Mouse (Mus musculus) embryonic facial prominence, embryonic 15.5 days (tissue): ENCODE measurements around the gene Ifitm6. TPM values are rescaled to one million over a fixed set of nuclear protein-coding genes. Genes with fewer than 3 reads are reported as not detected.
A peak's percentile ranks its signal among the peaks of the same experiment; 100 is the strongest.

Source experiments
- ATAC-seq: fragments of 200-750 bp; cut with Nextera tagmentation; 2 replicates; pipeline ENCODE4 v1.8.0; 2017; ENCODE audit warnings: low read depth, moderate TSS enrichment; ENCODE audit not compliant: insufficient number of reproducible peaks, low FRiP score, low TSS enrichment
- H3K27ac ChIP-seq: fragments of 300-500 bp; sonication (generic); replicated peaks from 2 replicates; pipeline ENCODE4 v1.5.1; 2015; ENCODE audit warnings: mild to moderate bottlenecking, inconsistent platforms
- H3K27me3 ChIP-seq: fragments of 300-500 bp; sonication (generic); 2 replicates; pipeline ENCODE4 v1.6.1; 2015; ENCODE audit warnings: inconsistent platforms
- H3K36me3 ChIP-seq: fragments of 300-500 bp; sonication (generic); 2 replicates; pipeline ENCODE4 v1.6.1; 2015; ENCODE audit warnings: mild to moderate bottlenecking, inconsistent platforms
- H3K4me1 ChIP-seq: fragments of 300-500 bp; sonication (generic); 2 replicates; pipeline ENCODE4 v1.6.1; 2015; ENCODE audit warnings: inconsistent platforms
- H3K4me2 ChIP-seq: fragments of 300-500 bp; sonication (generic); replicated peaks from 2 replicates; pipeline ENCODE4 v1.6.1; 2015; ENCODE audit warnings: mild to moderate bottlenecking, inconsistent platforms
- H3K4me3 ChIP-seq: fragments of 300-500 bp; sonication (generic); replicated peaks from 2 replicates; pipeline ENCODE4 v1.5.1; 2015; ENCODE audit warnings: mild to moderate bottlenecking, inconsistent platforms
- H3K9ac ChIP-seq: fragments of 300-500 bp; sonication (generic); 2 replicates; pipeline ENCODE4 v1.6.1; 2015; ENCODE audit warnings: inconsistent platforms
- H3K9me3 ChIP-seq: fragments of 300-500 bp; sonication (generic); replicated peaks from 2 replicates; pipeline ENCODE4 v1.6.1; 2016; ENCODE audit warnings: inconsistent platforms
- WGBS: fragments of 180-500 bp; shearing (Covaris S2); methylation state at CpG from one replicate; pipeline ENCODE4 v1.1.7; 2015; 5-methylcytosine and 5-hydroxymethylcytosine counted together
- polyA plus RNA-seq: library from polyadenylated mRNA; unstranded; fragments of >200 nt; fragmentation: Nextera tagmentation; extraction: Ambion mirVana; gene quantifications from 2 replicates; pipeline ENCODE4 v1.2.1, GENCODE M21; 2015

Gene Ifitm6
- polyA plus RNA-seq, 1 experiment from 2014 or later, result 2.8 TPM

DNA sequence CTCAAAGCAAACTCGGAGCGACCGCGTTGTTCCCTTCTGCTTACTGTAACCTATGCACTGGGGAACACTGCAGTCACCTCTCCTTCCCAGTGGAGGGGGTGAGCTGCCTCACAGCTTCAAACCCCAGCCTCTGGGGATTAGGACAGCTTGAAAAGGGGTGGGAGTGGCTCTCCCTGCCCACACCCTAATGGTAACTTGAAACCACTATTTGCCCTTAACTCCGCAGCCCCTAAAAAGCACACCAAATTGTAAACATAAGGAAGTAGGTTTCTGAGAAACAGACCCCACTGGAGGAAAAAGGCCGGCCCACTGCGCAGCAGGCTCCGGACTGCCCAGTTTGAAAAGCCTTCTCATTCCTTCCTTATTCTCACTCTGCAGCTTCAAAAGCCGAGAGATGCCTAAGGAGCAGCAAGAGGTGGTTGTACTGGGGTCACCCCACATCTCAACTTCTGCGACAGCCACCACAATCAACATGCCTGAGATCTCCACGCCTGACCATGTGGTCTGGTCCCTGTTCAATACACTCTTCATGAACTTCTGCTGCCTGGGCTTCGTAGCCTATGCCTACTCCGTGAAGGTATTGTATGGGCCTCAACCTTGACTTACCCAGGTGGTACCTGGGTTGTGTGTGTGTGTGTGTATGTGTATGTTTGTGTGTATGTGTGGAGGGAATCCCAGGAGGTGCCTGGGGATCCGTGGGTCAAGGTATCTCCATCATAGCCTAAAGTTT, 49.7 kb downstream of the Ifitm6 start:
- ATAC-seq, result peak; percentile 77
- no peaks in the 10 kb centered on the region for H3K9me3 ChIP-seq
- H3K4me1 ChIP-seq, result peaks cover 28% of the 10 kb centered on the region
- no peaks in the 10 kb centered on the region for H3K36me3 ChIP-seq
- H3K4me2 ChIP-seq, result peak overlapping the region; percentile 39
- no peaks in the 10 kb centered on the region for H3K27me3 ChIP-seq
- H3K9ac ChIP-seq, result no peak overlapping the region
- peak overlapping the region; percentile 82 for H3K27ac ChIP-seq
- H3K4me3 ChIP-seq, result peak overlapping the region; percentile 26
- 6% methylated on average over 14 of the region's 14 CpGs for WGBS

DNA sequence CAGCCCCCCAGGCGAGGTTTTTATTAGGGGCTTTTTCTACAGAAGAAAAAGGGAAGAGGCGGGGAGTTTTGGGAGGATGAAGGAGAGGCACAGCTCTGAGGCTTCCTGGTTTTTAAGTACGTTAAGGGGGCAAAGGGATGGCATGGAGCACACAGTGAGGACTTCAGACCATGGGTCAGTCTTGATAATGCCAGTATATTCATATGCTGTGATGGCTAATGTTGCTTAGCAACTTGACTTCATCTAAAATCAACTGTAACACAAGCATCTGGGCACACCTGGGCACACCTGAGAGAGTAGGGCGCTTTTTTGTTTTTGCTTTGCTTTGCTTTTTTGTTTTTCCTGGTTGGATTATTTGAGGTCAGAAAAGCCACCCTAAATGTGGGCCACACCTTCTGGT, 50.8 kb downstream of the Ifitm6 start, which contains the start of gene Ifitm1:
Gene Ifitm1, plus strand, starts transcription at position 301 of the 400 bp plus-strand sequence.
- no peak for ATAC-seq
- no peak within 1 kb of the TSS for H3K9ac ChIP-seq
- H3K4me2 ChIP-seq, result peak within 1 kb of the TSS; percentile 39
- H3K27ac ChIP-seq, result peak within 1 kb of the TSS; percentile 82
- H3K9me3 ChIP-seq, result no peaks in the 10 kb centered on the region
- WGBS, result 87% methylated on average over 4 of the region's 4 CpGs
- H3K27me3 ChIP-seq, result no peaks in the 10 kb centered on the region
- H3K36me3 ChIP-seq, result no peaks in the 10 kb centered on the region
- peak within 1 kb of the TSS; percentile 26 for H3K4me3 ChIP-seq
- peaks cover 25% of the 10 kb centered on the region for H3K4me1 ChIP-seq

Other genes starting within 250 kb of the Ifitm6 start
- 0.19 TPM in 1 of 2 replicates, not detected in the other for gene Syce1, start 230.1 kb downstream of the Ifitm6 start, polyA plus RNA-seq
- gene Zfp941, start 195.7 kb downstream of the Ifitm6 start, polyA plus RNA-seq, result 0.56 and 0.87 TPM in 2 replicates
- 38.8 and 42.6 TPM in 2 replicates for gene Urah, start 182.9 kb downstream of the Ifitm6 start, polyA plus RNA-seq
- 2.3 and 8.5 TPM in 2 replicates for gene Scgb1c1, start 172.4 kb downstream of the Ifitm6 start, polyA plus RNA-seq
- 0.20 and 0.48 TPM in 2 replicates for gene Odf3, start 170.1 kb downstream of the Ifitm6 start, polyA plus RNA-seq
- not detected in 2 replicates for gene Gm45785, start 161.6 kb downstream of the Ifitm6 start, polyA plus RNA-seq
- 78.8 and 86.1 TPM in 2 replicates for gene Ric8a, start 161.0 kb downstream of the Ifitm6 start, polyA plus RNA-seq
- gene Bet1l, start 160.3 kb downstream of the Ifitm6 start, polyA plus RNA-seq, result 64.2 and 67.5 TPM in 2 replicates
- gene Psmd13, start 136.0 kb downstream of the Ifitm6 start, polyA plus RNA-seq, result 206 and 209 TPM in 2 replicates
- gene Sirt3, start 135.6 kb downstream of the Ifitm6 start, polyA plus RNA-seq, result 25.1 and 27.4 TPM in 2 replicates
- gene Cox8b, start 117.5 kb downstream of the Ifitm6 start, polyA plus RNA-seq, result 23.3 and 34.9 TPM in 2 replicates
- 0.07 and 0.25 TPM in 2 replicates for gene Nlrp6, start 97.0 kb downstream of the Ifitm6 start, polyA plus RNA-seq
- 26.3 and 29.0 TPM in 2 replicates for gene Pgghg, start 76.5 kb downstream of the Ifitm6 start, polyA plus RNA-seq
- 110 and 112 TPM in 2 replicates for gene Ifitm5, start 67.6 kb downstream of the Ifitm6 start, polyA plus RNA-seq
- 0.96 TPM in 1 of 2 replicates, not detected in the other for gene Gm45717, start 62.0 kb downstream of the Ifitm6 start, polyA plus RNA-seq
- 1,542 and 1,589 TPM in 2 replicates for gene Ifitm2, start 61.9 kb downstream of the Ifitm6 start, polyA plus RNA-seq
- gene Ifitm1, start 50.7 kb downstream of the Ifitm6 start, polyA plus RNA-seq, result 126 and 137 TPM in 2 replicates
- gene Ifitm3, start 7.2 kb downstream of the Ifitm6 start, polyA plus RNA-seq, result 197 and 204 TPM in 2 replicates
- not detected in 2 replicates for gene Gm17387, start 11.2 kb upstream of the Ifitm6 start, polyA plus RNA-seq
- 12.0 and 15.1 TPM in 2 replicates for gene B4galnt4, start 43.2 kb upstream of the Ifitm6 start, polyA plus RNA-seq
- 115 and 118 TPM in 2 replicates for gene Pkp3, start 60.3 kb upstream of the Ifitm6 start, polyA plus RNA-seq
- 6.1 and 6.8 TPM in 2 replicates for gene Sigirr, start 82.6 kb upstream of the Ifitm6 start, polyA plus RNA-seq
- gene Ano9, start 99.9 kb upstream of the Ifitm6 start, polyA plus RNA-seq, result 18.2 and 20.7 TPM in 2 replicates
- 68.4 and 69.7 TPM in 2 replicates for gene Ptdss2, start 104.5 kb upstream of the Ifitm6 start, polyA plus RNA-seq
- gene Rnh1, start 154.9 kb upstream of the Ifitm6 start, polyA plus RNA-seq, result 210 and 216 TPM in 2 replicates
- gene Hras, start 176.1 kb upstream of the Ifitm6 start, polyA plus RNA-seq, result 180 and 183 TPM in 2 replicates
- gene Lrrc56, start 176.2 kb upstream of the Ifitm6 start, polyA plus RNA-seq, result 11.2 and 14.7 TPM in 2 replicates
- gene Lmntd2, start 196.2 kb upstream of the Ifitm6 start, polyA plus RNA-seq, result 2.3 and 3.6 TPM in 2 replicates
- 55.3 and 56.3 TPM in 2 replicates for gene Rassf7, start 197.9 kb upstream of the Ifitm6 start, polyA plus RNA-seq
- 68.7 and 73.2 TPM in 2 replicates for gene Phrf1, start 210.9 kb upstream of the Ifitm6 start, polyA plus RNA-seq
- gene Irf7, start 248.6 kb upstream of the Ifitm6 start, polyA plus RNA-seq, result 4.1 and 5.1 TPM in 2 replicates